Mouse (Mus musculus) neural tube, embryonic 12.5 days (tissue): ENCODE results near the gene Ppa2. TPM values are rescaled to one million over a fixed set of nuclear protein-coding genes. Genes with fewer than 3 reads are reported as not detected.
A peak's percentile ranks its signal among the peaks of the same experiment; 100 is the strongest.

Experiments
- ATAC-seq: fragments of 200-750 bp; cut with Nextera tagmentation; 2 replicates; pipeline ENCODE4 v1.8.0; 2017; ENCODE audit warnings: low read depth, mild to moderate bottlenecking, moderate TSS enrichment, moderate library complexity; ENCODE audit not compliant: low FRiP score
- H3K27ac ChIP-seq: fragments of 300-500 bp; sonication (generic); 2 replicates; pipeline ENCODE4 v1.5.1; 2016
- H3K27me3 ChIP-seq: fragments of 300-500 bp; sonication (generic); replicated peaks from 2 replicates; pipeline ENCODE4 v1.6.1; 2016; ENCODE audit warnings: mild to moderate bottlenecking
- H3K36me3 ChIP-seq: fragments of 300-500 bp; sonication (generic); 2 replicates; pipeline ENCODE4 v1.6.1; 2016; ENCODE audit warnings: mild to moderate bottlenecking
- H3K4me1 ChIP-seq: fragments of 300-500 bp; sonication (generic); 2 replicates; pipeline ENCODE4 v1.6.1; 2016
- H3K4me2 ChIP-seq: fragments of 300-500 bp; sonication (generic); replicated peaks from 2 replicates; pipeline ENCODE4 v1.6.1; 2016; ENCODE audit warnings: mild to moderate bottlenecking
- H3K4me3 ChIP-seq: fragments of 300-500 bp; sonication (generic); 2 replicates; pipeline ENCODE4 v1.5.1; 2016
- H3K9ac ChIP-seq: fragments of 300-500 bp; sonication (generic); 2 replicates; pipeline ENCODE4 v1.6.1; 2016; ENCODE audit warnings: mild to moderate bottlenecking
- H3K9me3 ChIP-seq: fragments of 300-500 bp; sonication (generic); 2 replicates; pipeline ENCODE4 v1.6.1; 2016; ENCODE audit warnings: mild to moderate bottlenecking
- WGBS: fragments of 180-500 bp; shearing (Covaris S2); methylation state at CpG from one replicate; pipeline ENCODE4 v1.1.7; 2016; 5-methylcytosine and 5-hydroxymethylcytosine counted together
- polyA plus RNA-seq: library from polyadenylated mRNA; unstranded; fragments of >200 nt; fragmentation: Nextera tagmentation; extraction: Ambion mirVana; gene quantifications from 2 replicates; pipeline ENCODE4 v1.2.1, GENCODE M21; 2016

Ppa2 gene
- polyA plus RNA-seq = 78.2 and 79.1 TPM in 2 replicates

DNA sequence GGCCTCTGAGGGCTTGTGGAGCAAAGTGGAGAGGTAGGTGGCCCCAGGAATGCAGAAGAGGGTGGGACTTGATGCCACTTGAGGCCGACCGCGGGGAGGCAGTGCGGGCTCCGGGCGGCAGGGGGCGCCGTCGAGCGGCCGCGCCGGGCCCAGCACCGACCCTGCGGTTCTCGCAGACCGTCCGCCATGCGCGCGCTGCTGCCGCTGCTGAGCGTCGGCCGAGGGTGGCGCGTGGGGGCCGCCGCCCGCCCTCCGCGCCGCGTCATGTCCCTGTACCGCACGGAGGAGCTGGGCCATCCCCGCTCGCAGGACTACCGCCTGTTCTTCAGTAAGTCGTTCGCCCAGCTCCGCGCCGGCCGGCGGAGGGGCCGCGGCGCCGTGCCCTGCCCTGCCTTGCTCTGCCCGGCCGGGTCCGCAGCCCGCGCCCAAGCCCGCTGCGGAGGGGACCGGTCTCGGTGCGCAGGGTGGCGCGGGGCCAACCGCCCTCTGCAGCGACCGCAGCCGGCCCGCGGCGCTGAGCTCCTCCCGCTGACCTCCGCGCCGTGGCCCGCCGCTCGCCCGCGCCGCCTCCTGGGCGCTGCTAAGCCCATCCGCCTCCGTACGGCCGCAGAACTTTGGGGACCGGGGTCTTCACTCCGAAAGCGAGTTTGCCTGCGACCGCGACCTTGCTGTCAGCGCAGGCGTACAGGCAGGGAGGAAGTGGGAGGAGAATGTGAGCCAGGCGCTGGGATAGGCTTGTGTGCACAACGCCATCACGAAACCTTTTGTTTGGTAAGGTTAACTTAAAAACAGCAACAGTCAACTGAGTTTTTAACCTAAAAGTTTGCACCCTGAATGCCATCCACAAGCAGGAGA is at the start of gene Ppa2:
Ppa2 (plus strand) TSS at position 157 of the 855 bp plus-strand sequence.
- H3K9me3 ChIP-seq = no peaks in the 10 kb centered on the region
- WGBS = under 1% methylated on average over 91 of the region's 95 CpGs
- peak within 1 kb of the TSS; percentile 97 for H3K27ac ChIP-seq
- H3K4me3 ChIP-seq = peak within 1 kb of the TSS; percentile 82
- peak within 1 kb of the TSS; percentile 62 for H3K4me2 ChIP-seq
- H3K4me1 ChIP-seq = 0 out of 2 replicates have a peak, but pooled peaks cover 4% of the 10 kb centered on the region
- ATAC-seq = peak; percentile 95
- no peaks in the 10 kb centered on the region for H3K36me3 ChIP-seq
- no peaks in the 10 kb centered on the region for H3K27me3 ChIP-seq
- H3K9ac ChIP-seq = peak within 1 kb of the TSS; percentile 94

DNA sequence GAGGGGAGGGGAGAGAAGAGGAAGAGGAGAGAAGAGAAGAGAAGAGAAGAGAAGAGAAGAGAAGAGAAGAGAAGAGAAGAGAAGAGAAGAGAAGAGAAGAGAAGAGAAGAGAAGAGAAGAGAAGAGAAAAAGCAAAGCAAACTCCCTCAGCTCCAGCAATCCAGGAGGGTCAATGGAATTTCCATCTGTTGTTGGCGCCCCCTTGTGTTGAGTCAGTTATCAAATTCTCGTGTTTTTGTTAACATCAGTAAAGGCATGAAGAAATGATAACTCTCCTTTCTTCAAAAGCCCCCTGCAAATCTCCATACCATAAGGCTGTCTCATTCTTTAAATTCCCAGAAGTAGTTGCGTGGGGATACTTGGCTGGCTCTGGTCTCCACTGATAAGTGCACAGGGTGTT is 38.0 kb upstream of the Ppa2 start:
- no peaks in the 10 kb centered on the region for H3K4me1 ChIP-seq
- no peak for ATAC-seq
- no peaks in the 10 kb centered on the region; the same call in 1 of the 2 replicates for H3K9me3 ChIP-seq
- H3K4me3 ChIP-seq = no peak overlapping the region
- 19% methylated on average over 3 of the region's 3 CpGs for WGBS
- no peak overlapping the region for H3K27ac ChIP-seq
- H3K9ac ChIP-seq = no peak overlapping the region
- no peaks in the 10 kb centered on the region for H3K36me3 ChIP-seq
- no peaks in the 10 kb centered on the region for H3K27me3 ChIP-seq
- H3K4me2 ChIP-seq = no peak overlapping the region

DNA sequence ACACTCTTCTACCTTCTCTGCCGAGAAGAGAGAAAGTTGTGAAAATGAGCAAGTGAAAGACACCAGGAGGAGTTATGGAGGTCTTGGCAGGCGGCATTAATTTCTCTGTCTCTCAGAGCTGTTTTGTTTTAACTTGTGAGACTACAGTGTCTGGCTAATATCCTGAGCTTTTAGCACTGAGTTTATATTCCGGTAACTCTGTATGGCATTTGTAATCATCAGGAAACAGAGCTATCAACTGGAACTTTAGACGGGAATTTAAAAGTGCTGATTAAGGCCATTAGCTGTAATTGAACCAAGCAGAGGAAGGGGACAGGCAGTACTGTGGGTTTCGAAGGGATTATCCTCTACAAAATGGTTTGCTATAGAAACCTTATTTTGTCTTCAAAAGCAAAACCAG is 25.3 kb upstream of the Ppa2 start:
- H3K4me2 ChIP-seq = no peak overlapping the region
- H3K9me3 ChIP-seq = no peaks in the 10 kb centered on the region
- no peak overlapping the region for H3K4me3 ChIP-seq
- H3K27ac ChIP-seq = no peak overlapping the region
- no peaks in the 10 kb centered on the region for H3K36me3 ChIP-seq
- no peaks in the 10 kb centered on the region for H3K27me3 ChIP-seq
- ATAC-seq = no peak
- H3K9ac ChIP-seq = no peak overlapping the region
- no peaks in the 10 kb centered on the region for H3K4me1 ChIP-seq
- 90% methylated on average over 5 of the region's 5 CpGs for WGBS

DNA sequence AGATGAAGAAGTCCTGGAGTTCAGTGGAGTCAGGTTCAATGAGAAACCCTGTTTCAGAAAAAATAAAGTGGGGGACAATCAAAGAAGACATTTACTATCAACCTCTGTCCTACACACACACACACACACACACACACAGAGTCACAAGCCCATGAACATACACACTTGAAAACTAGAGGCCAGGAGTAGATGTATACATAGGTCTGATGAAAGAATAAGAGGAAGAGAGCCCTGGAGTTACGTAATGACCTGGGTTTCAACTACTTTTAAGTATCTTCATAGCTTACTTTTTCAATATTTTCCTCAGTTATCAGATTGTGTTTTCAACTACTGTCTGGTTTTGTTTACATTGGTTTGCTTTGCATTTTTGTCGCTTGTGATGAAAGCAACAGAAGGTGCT is 21.1 kb upstream of the Ppa2 start:
- WGBS = 89% methylated on average over 2 of the region's 2 CpGs
- no peaks in the 10 kb centered on the region for H3K9me3 ChIP-seq
- no peak overlapping the region for H3K4me2 ChIP-seq
- no peak for ATAC-seq
- H3K36me3 ChIP-seq = no peaks in the 10 kb centered on the region
- H3K4me3 ChIP-seq = no peak overlapping the region
- no peak overlapping the region for H3K9ac ChIP-seq
- no peaks in the 10 kb centered on the region for H3K27me3 ChIP-seq
- no peak overlapping the region for H3K27ac ChIP-seq
- H3K4me1 ChIP-seq = no peaks in the 10 kb centered on the region

DNA sequence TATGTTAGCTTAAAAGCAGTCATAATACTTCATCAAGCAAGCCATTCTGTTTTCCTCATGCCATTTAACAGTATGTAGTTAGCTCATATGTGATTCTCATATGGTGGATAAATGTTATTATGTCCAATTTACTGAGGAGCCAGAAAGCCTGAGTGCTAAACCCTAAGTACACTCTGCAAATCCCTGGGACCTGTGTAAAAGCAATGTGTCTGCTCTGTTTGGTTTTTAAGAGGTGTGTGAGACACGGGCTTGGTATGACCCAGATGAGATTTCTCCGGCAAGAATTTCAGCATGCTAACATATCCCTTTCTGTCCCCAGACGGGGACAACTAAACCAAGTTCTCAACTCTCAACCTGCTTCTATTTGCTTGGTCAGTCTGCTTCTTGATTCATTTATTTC is 5.6 kb upstream of the Ppa2 start:
- H3K4me1 ChIP-seq = no peaks in the 10 kb centered on the region
- H3K4me2 ChIP-seq = no peak overlapping the region
- no peak for ATAC-seq
- H3K36me3 ChIP-seq = no peaks in the 10 kb centered on the region
- H3K27ac ChIP-seq = no peak overlapping the region
- H3K27me3 ChIP-seq = no peaks in the 10 kb centered on the region
- WGBS = 89% methylated on average over 3 of the region's 3 CpGs
- H3K9ac ChIP-seq = no peak overlapping the region
- no peaks in the 10 kb centered on the region for H3K9me3 ChIP-seq
- no peak overlapping the region for H3K4me3 ChIP-seq

DNA sequence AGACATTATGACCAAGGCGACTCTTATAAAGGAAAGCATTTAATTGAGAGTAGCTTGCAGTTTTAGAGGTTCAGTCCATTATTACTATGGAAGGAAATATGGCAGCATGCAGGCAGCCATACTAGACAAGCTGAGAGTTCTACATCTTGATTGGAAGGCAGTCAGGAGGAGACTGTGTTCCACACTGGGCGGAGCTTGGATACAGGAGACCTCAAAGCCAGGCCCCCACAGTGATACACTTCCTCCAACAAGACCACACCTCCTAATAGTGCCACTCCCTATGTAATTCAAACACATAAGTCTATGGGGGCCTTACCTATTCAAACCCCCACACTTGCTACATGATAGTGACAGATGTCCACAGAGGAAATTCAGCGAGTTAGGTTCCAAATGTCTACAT is 1.5 kb upstream of the Ppa2 start:
- WGBS = 95% methylated on average over 3 of the region's 3 CpGs
- Histone ChIP-seq H3K4me2 (no peak overlapping the region), H3K27me3 (no peaks in the 10 kb centered on the region), H3K27ac (no peak overlapping the region), H3K4me1 (0 out of 2 replicates have a peak, but pooled peaks cover 4% of the 10 kb centered on the region), H3K36me3 (no peaks in the 10 kb centered on the region), H3K9me3 (no peaks in the 10 kb centered on the region), H3K4me3 (no peak overlapping the region), H3K9ac (no peak overlapping the region)
- no peak for ATAC-seq

DNA sequence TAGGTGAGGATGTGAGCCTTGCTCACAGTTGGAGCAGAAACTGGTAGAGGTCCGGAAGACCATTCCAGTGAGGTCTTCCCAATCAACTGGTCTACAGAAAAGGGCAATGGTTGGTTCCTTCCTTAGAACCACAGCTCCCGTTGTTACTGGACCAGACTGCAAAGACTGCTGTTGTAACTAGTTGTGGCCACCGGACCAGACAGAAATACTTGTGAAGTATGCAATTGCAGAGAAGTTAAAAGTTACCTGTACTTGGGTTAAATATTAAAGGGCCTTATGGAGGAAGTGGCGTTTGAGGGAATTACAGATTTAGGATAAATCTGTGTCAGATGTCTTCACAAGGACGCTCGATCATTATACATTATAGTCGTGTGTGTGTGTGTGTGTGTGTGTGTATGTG is 551 bp upstream of the Ppa2 start:
- 93% methylated on average over 7 of the region's 7 CpGs for WGBS

DNA sequence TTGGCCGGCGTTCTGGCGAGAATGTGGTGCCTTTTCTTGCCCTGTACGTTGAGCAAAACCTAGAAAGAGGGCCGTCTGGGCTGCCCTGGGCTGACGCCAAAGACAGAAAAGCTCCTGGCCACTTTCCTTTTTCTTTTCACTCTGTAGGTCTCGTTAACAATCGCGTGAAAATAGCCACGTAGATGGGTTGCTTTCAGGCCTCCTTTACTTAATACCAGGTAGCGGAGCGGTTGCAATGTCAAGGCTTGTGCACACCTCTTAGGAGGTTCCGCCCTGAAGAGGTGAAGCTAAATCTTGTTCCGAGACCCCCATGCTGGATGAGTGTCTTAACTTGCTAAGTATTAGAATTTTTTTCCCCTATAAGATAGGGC is 884 bp downstream of the Ppa2 start:
- Histone ChIP-seq H3K4me3 (peak overlapping the region; percentile 82), H3K9me3 (no peaks in the 10 kb centered on the region), H3K4me1 (0 out of 2 replicates have a peak, but pooled peaks cover 4% of the 10 kb centered on the region), H3K4me2 (peak overlapping the region; percentile 62), H3K27ac (peak overlapping the region; percentile 17), H3K9ac (peak overlapping the region; percentile 94), H3K27me3 (no peaks in the 10 kb centered on the region), H3K36me3 (no peaks in the 10 kb centered on the region)
- peak; percentile 10; the same call in 1 of the 2 replicates for ATAC-seq
- 16% methylated on average over 14 of the region's 14 CpGs for WGBS

More for the DNA sequence above, 551 bp upstream of the Ppa2 start:
- Histone ChIP-seq H3K4me1 (0 out of 2 replicates have a peak, but pooled peaks cover 4% of the 10 kb centered on the region), H3K4me3 (no peak overlapping the region), H3K27ac (no peak overlapping the region), H3K9me3 (no peaks in the 10 kb centered on the region), H3K27me3 (no peaks in the 10 kb centered on the region), H3K4me2 (peak overlapping the region; percentile 62; the same call in 1 of the 2 replicates), H3K9ac (no peak overlapping the region), H3K36me3 (no peaks in the 10 kb centered on the region)
- ATAC-seq = no peak; the same call in 1 of the 2 replicates

DNA sequence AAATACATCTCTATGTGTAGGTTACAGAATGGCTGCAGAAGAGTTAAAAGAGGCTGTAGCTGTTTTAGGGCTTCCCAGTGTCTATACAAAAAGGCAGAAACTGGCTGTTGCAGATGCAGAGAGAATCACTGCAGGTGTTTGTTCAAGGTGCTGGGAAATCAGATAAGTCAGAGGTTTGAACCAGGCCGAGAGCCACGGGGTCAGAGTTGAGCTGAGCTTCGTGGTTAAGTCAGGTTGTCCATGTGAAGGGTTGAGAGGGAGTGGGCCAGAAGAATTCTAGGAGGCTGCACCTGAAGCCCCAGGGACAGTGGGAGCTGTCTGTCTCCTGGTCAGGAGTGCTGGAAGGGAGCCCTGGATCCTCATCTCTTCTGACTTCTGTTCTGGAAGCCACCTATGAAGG is 2.4 kb downstream of the Ppa2 start:
- H3K4me1 ChIP-seq = 0 out of 2 replicates have a peak, but pooled peaks cover 4% of the 10 kb centered on the region
- H3K9me3 ChIP-seq = no peaks in the 10 kb centered on the region
- H3K9ac ChIP-seq = no peak overlapping the region
- no peak overlapping the region for H3K27ac ChIP-seq
- WGBS = 95% methylated on average over 3 of the region's 3 CpGs
- no peak for ATAC-seq
- peak overlapping the region; percentile 62; the same call in 1 of the 2 replicates for H3K4me2 ChIP-seq
- H3K27me3 ChIP-seq = no peaks in the 10 kb centered on the region
- no peaks in the 10 kb centered on the region for H3K36me3 ChIP-seq
- H3K4me3 ChIP-seq = no peak overlapping the region

DNA sequence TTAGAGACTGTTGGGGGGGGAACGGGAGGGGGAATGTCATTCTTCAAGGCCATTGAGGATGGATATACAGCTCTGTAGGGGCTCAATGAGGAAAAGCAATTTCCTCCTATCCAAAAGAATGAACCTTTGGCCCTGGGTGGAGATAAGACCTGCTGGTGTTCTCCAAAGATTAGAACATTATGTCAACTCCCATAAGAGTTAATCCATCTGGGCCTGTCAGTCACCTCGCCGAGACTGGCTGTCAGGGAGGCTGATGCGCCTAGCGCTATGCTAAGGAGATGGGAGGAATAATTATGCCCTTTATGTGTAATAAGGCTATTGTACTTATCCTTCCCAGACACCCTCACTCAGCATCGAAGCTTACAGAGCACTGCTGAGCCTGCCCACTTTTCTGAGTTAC is 2.9 kb downstream of the Ppa2 start:
- no peak overlapping the region for H3K4me2 ChIP-seq
- 0 out of 2 replicates have a peak, but pooled peaks cover 4% of the 10 kb centered on the region for H3K4me1 ChIP-seq
- 84% methylated on average over 6 of the region's 6 CpGs for WGBS
- no peaks in the 10 kb centered on the region for H3K27me3 ChIP-seq
- no peaks in the 10 kb centered on the region for H3K36me3 ChIP-seq
- H3K27ac ChIP-seq = no peak overlapping the region
- ATAC-seq = no peak
- no peak overlapping the region for H3K9ac ChIP-seq
- no peak overlapping the region for H3K4me3 ChIP-seq
- H3K9me3 ChIP-seq = no peaks in the 10 kb centered on the region

DNA sequence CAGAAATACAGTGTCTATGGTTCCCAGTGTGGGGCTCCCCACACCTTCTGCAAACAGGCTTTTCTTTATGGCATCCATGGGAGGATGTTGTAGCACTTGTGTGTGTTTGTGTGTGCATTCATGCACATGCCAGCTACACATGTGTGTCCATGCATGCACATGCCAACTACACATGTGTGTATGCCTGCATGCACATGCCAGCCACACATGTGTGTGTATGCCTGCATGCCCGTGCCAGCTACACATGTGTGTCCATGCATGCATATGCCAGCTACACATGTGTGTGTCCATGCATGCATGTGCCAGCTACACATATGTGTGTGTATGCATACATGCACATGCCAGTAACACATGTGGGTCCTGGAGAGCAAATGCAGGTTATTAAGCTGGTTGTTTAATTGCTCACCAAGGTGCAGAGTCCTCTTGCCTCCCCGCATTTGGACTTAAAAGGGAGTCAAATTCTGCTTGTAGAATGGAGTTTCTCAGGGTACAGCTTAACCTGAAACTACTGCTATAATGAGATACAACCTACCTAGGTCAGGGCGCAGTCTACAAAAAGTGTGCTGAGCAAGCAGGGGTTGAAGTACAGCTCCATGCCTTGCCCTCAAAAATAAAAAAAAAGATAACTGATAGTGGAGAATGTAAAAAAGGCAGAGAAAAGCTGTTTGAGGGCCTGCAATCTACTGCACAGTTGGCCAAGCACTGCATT is 3.7 kb downstream of the Ppa2 start:
- WGBS = 96% methylated on average over 3 of the region's 3 CpGs

DNA sequence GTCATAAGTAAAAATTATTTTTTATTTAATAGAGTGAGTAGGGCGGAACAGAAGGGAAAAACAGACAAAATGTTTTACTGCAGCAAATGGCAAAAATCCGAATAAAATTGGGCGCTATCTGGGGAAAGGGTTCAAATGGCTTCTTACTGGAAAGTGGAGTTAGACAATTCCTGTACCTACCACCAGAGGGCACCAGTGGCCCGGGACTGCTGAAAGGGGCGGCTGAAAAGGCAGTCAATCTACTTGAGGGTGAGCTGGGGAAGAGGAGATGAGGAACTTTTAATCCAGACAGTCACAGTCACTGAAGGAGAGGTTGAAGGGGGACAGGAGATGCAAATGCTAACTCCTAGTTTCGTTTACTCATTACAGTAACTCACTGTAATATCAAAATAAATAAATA is 4.6 kb downstream of the Ppa2 start:
- H3K36me3 ChIP-seq = no peaks in the 10 kb centered on the region
- H3K27ac ChIP-seq = no peak overlapping the region
- no peak overlapping the region for H3K4me2 ChIP-seq
- no peak overlapping the region for H3K9ac ChIP-seq
- no peaks in the 10 kb centered on the region for H3K27me3 ChIP-seq
- H3K4me3 ChIP-seq = no peak overlapping the region
- 41% methylated on average over 6 of the region's 6 CpGs for WGBS
- ATAC-seq = no peak
- 0 out of 2 replicates have a peak, but pooled peaks cover 4% of the 10 kb centered on the region for H3K4me1 ChIP-seq
- no peaks in the 10 kb centered on the region for H3K9me3 ChIP-seq

More for the DNA sequence above, 3.7 kb downstream of the Ppa2 start:
- no peak for ATAC-seq
- Histone ChIP-seq H3K36me3 (no peaks in the 10 kb centered on the region), H3K4me2 (no peak overlapping the region), H3K27me3 (no peaks in the 10 kb centered on the region), H3K4me1 (0 out of 2 replicates have a peak, but pooled peaks cover 4% of the 10 kb centered on the region), H3K9ac (no peak overlapping the region), H3K27ac (no peak overlapping the region), H3K9me3 (no peaks in the 10 kb centered on the region), H3K4me3 (no peak overlapping the region)
